Mouse (Mus musculus): Measurements from ENCODE around the gene Rpl4. TPM values are rescaled to one million over a fixed set of nuclear protein-coding genes. Genes with fewer than 3 reads are reported as not detected.
"Not testable (repeated sequence)": the region's sequence is repeated elsewhere in the genome, so short reads cannot be mapped to it uniquely, and the experiment has no call there.

The Rpl4 gene
- total RNA-seq, 2 experiments from 2014 or later: 735 to 744 TPM

GRCm38 (mm10) chr9:64195554-64195953, 22.4 kb downstream of the Rpl4 start:
- intact Hi-C loops (cut with DNase I): no loop called here
- no peak for DNase-seq

GRCm38 (mm10) chr9:64197524-64197923, 24.3 kb downstream of the Rpl4 start:
- intact Hi-C loops (cut with DNase I): no loop called here
- DNase-seq: no peak

- no peak for DNase-seq
- intact Hi-C loops (cut with DNase I): no loop called here
These were observed 25.0 kb downstream of the Rpl4 start for GRCm38 (mm10) chr9:64198068-64198762.

GRCm38 (mm10) chr9:64198763-64199418, 25.7 kb downstream of the Rpl4 start:
- intact Hi-C loops (cut with DNase I); DNase-seq: not testable (repeated sequence)

GRCm38 (mm10) chr9:64199897-64200296, 26.7 kb downstream of the Rpl4 start:
- no peak for DNase-seq
- intact Hi-C loops (cut with DNase I): loop anchor here (10.0 kb wide), 1 partner anchor 55 kb away; the partner anchor contains the start of gene Map2k1

- DNase-seq: no peak
- intact Hi-C loops (cut with DNase I): loop anchor here (10.0 kb wide), 1 partner anchor 52 kb away; the partner anchor contains the start of gene Map2k1
These were observed 29.2 kb downstream of the Rpl4 start for GRCm38 (mm10) chr9:64202331-64202730.

- DNase-seq: no peak
- intact Hi-C loops (cut with DNase I): loop anchor here (10.0 kb wide), 1 partner anchor 52 kb away; the partner anchor contains the start of gene Map2k1
These were observed 29.7 kb downstream of the Rpl4 start for GRCm38 (mm10) chr9:64202866-64203265.

GRCm38 (mm10) chr9:64207509-64208084, 34.4 kb downstream of the Rpl4 start:
- intact Hi-C loops (cut with DNase I): loop anchor here (10.0 kb wide), 1 partner anchor 47 kb away; the partner anchor contains the start of gene Map2k1
- DNase-seq: no peak

GRCm38 (mm10) chr9:64214452-64214851, 41.3 kb downstream of the Rpl4 start:
- DNase-seq: no peak
- intact Hi-C loops (cut with DNase I): no loop called here

GRCm38 (mm10) chr9:64216090-64216489, 42.9 kb downstream of the Rpl4 start:
- DNase-seq: no peak
- intact Hi-C loops (cut with DNase I): no loop called here

GRCm38 (mm10) chr9:64216641-64217040, 43.5 kb downstream of the Rpl4 start:
- no peak for DNase-seq
- intact Hi-C loops (cut with DNase I): no loop called here

- no peak for DNase-seq
- intact Hi-C loops (cut with DNase I): no loop called here
These were observed 44.7 kb downstream of the Rpl4 start for GRCm38 (mm10) chr9:64217887-64218286.

- no peak for DNase-seq
- intact Hi-C loops (cut with DNase I): no loop called here
These were observed 46.1 kb downstream of the Rpl4 start for GRCm38 (mm10) chr9:64219305-64219704.

GRCm38 (mm10) chr9:64219772-64220420, 46.7 kb downstream of the Rpl4 start:
- no peak for DNase-seq
- intact Hi-C loops (cut with DNase I): no loop called here

- intact Hi-C loops (cut with DNase I): no loop called here
- no peak for DNase-seq
These were observed 47.4 kb downstream of the Rpl4 start for GRCm38 (mm10) chr9:64220603-64221002.

GRCm38 (mm10) chr9:64221480-64221879, 48.3 kb downstream of the Rpl4 start:
- no peak for DNase-seq
- intact Hi-C loops (cut with DNase I): no loop called here

GRCm38 (mm10) chr9:64222098-64222497, 48.9 kb downstream of the Rpl4 start:
- intact Hi-C loops (cut with DNase I): no loop called here
- no peak for DNase-seq

- no peak for DNase-seq
- intact Hi-C loops (cut with DNase I): no loop called here
These were observed 52.6 kb downstream of the Rpl4 start for GRCm38 (mm10) chr9:64225805-64226204.

- no peak for DNase-seq
These were observed 54.6 kb downstream of the Rpl4 start for GRCm38 (mm10) chr9:64227736-64228135.

More at GRCm38 (mm10) chr9:64227736-64228135, 54.6 kb downstream of the Rpl4 start:
- intact Hi-C loops (cut with DNase I): no loop called here
